19 mouse cellular contexts compared by ENCODE assay signal in the genomic region with DNA sequence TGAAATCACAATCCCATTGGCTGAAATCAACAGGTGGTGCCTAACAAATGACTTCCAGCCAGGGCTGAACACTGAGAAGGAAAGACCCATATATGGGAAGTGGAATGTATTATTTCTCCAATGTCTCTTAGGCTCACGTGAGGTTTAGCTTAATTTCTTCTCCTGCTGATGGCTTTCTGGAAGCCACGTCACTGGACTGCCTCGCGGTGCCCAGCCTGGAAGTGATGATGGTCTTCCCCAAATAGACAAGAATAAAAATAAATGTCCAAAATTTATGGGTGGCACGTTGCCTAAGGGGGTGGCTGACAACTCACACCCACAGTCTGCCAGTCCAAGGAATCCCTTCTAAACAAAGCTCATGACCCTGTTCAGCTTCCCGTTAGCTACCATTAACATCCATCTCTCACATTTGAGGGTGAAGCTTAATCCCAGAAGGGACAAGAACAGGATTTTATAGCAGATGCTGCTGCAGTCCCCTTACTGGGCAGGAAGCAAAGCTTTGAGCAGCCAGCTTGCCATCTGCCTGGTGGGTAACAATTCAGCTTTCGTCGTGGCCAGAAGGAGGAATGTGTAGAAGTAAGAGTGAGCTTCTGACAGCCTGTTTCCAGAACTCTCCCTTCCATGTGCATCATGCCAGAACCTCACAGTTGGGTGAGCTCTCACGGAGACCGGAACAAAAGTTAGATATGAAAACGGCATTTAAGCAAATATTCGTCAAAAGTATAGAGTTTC.
DNase-seq lines count a peak whose midpoint lies in the region; TF ChIP-seq lines count a peak whose summit lies in the region.
"Had no signal": no experiment of that assay in that cellular context is flagged by ENCODE, and none has a peak within 500 bp of the region (broad histone marks: within the 10 kb centered on the region; RNA-seq: fewer than 3 reads in every experiment).

No protein-coding gene starts in this region.

- H3K27ac ChIP-seq in layer of hippocampus, adult 2 months = no peak overlapping the region
- no peak overlapping the region for H3K27ac ChIP-seq in hindbrain, embryonic 10.5 days
- H3K27ac ChIP-seq: forebrain, embryonic 10.5 days; liver, embryonic 13.5 days; midbrain, embryonic 13.5 days; stomach, embryonic 15.5 days had no signal

- H3K9me3 ChIP-seq in hindbrain, embryonic 10.5 days = no peaks in the 10 kb centered on the region
- H3K9me3 ChIP-seq: forebrain, embryonic 10.5 days; liver, embryonic 13.5 days; midbrain, embryonic 13.5 days; stomach, embryonic 15.5 days had no signal

- 92% methylated on average over 12 of the region's 12 CpGs for WGBS in hindbrain, embryonic 10.5 days

- DNase-seq in cerebellum, postnatal 10 days = peak; percentile 47 to 53
- DNase-seq in cerebellum, adult 9-10 months = no peak
- DNase-seq in layer of hippocampus, adult 2 months (ENCODE audit: low spot score in 2 of 2) = peak; percentile 32
- DNase-seq in layer of hippocampus, postnatal 25 days (ENCODE audit: extremely low spot score in 1 of 2, low spot score in 1 of 2) = no peak
- peak; percentile 27 to 37 for DNase-seq in frontal cortex, postnatal 10 days (ENCODE audit: low spot score in 2 of 2)
- DNase-seq in right cerebral cortex, postnatal 25 days = peak; percentile 34
- DNase-seq in gastrocnemius, postnatal 4 days (ENCODE audit: low spot score in 2 of 2) = no peak
- DNase-seq in hindbrain, embryonic 10.5 days (ENCODE audit: low spot score) = no peak
- DNase-seq: adrenal gland, postnatal 10 days; cerebellum, adult 9-11 months; kidney, postnatal 4 days; liver, embryonic 13.5 days; lung, adult 2 months; thymus, adult 18-20 months; thymus, postnatal 36 days had no signal

- H3K4me1 ChIP-seq in hindbrain, embryonic 10.5 days (replicated peaks) = no peaks in the 10 kb centered on the region
- H3K4me1 ChIP-seq: forebrain, embryonic 10.5 days; liver, embryonic 13.5 days; megakaryocyte, embryonic 14.5 days; midbrain, embryonic 13.5 days; stomach, embryonic 15.5 days had no signal

- TF ChIP-seq CTCF in layer of hippocampus, adult 2 months (conservative IDR thresholded peaks at IDR 0.05) = no peak

- no peaks in the 10 kb centered on the region for H3K36me3 ChIP-seq in hindbrain, embryonic 10.5 days
- H3K36me3 ChIP-seq: forebrain, embryonic 10.5 days; liver, embryonic 13.5 days; midbrain, embryonic 13.5 days; stomach, embryonic 15.5 days had no signal

- no peak overlapping the region for H3K4me3 ChIP-seq in layer of hippocampus, adult 2 months
- H3K4me3 ChIP-seq in hindbrain, embryonic 10.5 days = no peak overlapping the region
- H3K4me3 ChIP-seq: forebrain, embryonic 10.5 days; liver, embryonic 13.5 days; megakaryocyte, embryonic 14.5 days; midbrain, embryonic 13.5 days; stomach, embryonic 15.5 days had no signal

- H3K27me3 ChIP-seq in hindbrain, embryonic 10.5 days (ENCODE audit: insufficient read depth, poor library complexity, severe bottlenecking) = no peaks in the 10 kb centered on the region
- H3K27me3 ChIP-seq: liver, embryonic 13.5 days; megakaryocyte, embryonic 14.5 days; midbrain, embryonic 13.5 days; stomach, embryonic 15.5 days had no signal

Comparison
In these comparisons a context has a peak if more than half of its experiments do, and no peak if none do; other contexts are left out.
1. DNase-seq: peak in cerebellum, postnatal 10 days (2 of 2), layer of hippocampus, adult 2 months (2 of 2), frontal cortex, postnatal 10 days (2 of 2) and right cerebral cortex, postnatal 25 days (single experiment); none in cerebellum, adult 9-10 months (single experiment), layer of hippocampus, postnatal 25 days (0 of 2), gastrocnemius, postnatal 4 days (0 of 2) and hindbrain, embryonic 10.5 days (single experiment).